Mouse (Mus musculus): ENCODE measurements around the gene Pdha2.

DNA sequence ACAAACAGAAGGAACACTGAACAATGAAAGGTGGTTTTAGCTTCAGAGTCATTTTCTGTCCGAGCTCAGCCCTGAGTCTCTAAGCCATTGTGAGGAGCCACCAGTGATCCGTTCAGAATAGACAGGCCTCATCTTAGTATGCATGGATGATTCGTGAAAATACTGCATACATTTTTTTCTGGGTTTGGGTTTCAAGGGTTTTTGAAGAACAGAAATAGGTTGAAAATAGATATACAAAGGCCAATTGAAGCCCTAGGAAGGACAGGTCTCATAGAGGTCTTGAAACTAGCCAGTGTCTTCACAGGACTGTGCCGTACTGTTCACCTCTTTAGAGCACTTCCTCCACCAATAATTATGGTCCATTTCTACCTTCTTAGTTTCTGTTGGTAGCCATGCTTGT is 21.7 kb downstream of the Pdha2 start:
- TF ChIP-seq POLR2A (IDR thresholded peaks at IDR 0.05; ENCODE audit: control insufficient read depth, extremely low read depth, insufficient read depth, low read length, poor library complexity) (no peak), CTCF (IDR thresholded peaks at IDR 0.05; ENCODE audit: borderline replicate concordance, control insufficient read depth, extremely low read depth, insufficient read depth, low read length, poor library complexity) (no peak)

Measured in thymus, adult 2 months (tissue).